Mouse (Mus musculus): Measurements from ENCODE around the gene 1810024B03Rik.

DNA sequence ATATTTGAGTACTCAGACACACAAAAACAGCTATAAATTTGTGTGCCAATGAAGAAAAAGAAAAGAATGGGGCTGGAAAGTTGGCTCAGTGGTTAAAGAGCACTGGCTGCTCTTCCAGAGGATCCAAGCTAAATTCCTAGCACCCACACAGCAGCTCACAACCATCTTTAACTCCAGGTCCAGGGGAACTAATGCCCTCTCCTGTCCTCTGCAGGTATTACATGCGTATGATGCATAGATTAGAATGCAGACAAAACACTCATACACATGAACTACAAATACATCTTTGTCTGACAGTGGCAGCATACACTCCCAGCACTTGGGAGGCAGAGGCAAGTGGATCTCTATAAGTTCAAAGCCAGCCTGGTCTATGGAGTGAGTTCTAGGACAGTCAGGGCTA lies 68.5 kb downstream of the 1810024B03Rik start:
- TF ChIP-seq CTCF (IDR thresholded peaks at IDR 0.05; ENCODE audit: low read depth, low read length) (0 out of 2 replicates have a peak, but pooled peaks have one; percentile 16), TAL1 (conservative IDR thresholded peaks at IDR 0.05; ENCODE audit: low read depth, low read length) (no peak), POLR2AphosphoS5 (IDR thresholded peaks at IDR 0.05; ENCODE audit: insufficient replicate concordance, low read depth, low read length) (no peak), GATA1 (IDR thresholded peaks at IDR 0.05; ENCODE audit: borderline replicate concordance, low read length) (no peak), GATA2 (IDR thresholded peaks at IDR 0.05; ENCODE audit: borderline replicate concordance, low read depth, low read length) (no peak)
